Mouse (Mus musculus): ENCODE results near the gene Tas2r115.
"Not testable (repeated sequence)": the region's sequence is repeated elsewhere in the genome, so short reads cannot be mapped to it uniquely, and the experiment has no call there.

GRCm38 (mm10) chr6:132691596-132691995 is 46.2 kb downstream of the Tas2r115 start:
- not testable (repeated sequence) for TF ChIP-seq TAL1, GATA1 (IDR thresholded peaks at IDR 0.05; ENCODE audit: low read length)
